Mouse (Mus musculus): ENCODE data around the gene Stk32c.
A peak's percentile ranks its signal among the peaks of the same experiment; 100 is the strongest.

The Stk32c gene

GRCm38 (mm10) chr7:139212754-139213745, at the start of gene Stk32c, which contains the start of gene Lrrc27:
Gene Stk32c, minus strand, starts transcription at chr7:139213307.
Gene Lrrc27, plus strand, starts transcription at chr7:139212988.
- peak; percentile 99 for DNase-seq (ENCODE audit: low spot score)

GRCm38 (mm10) chr7:139257752-139258542, 44.8 kb upstream of the Stk32c start:
- peak; percentile 93 for DNase-seq (ENCODE audit: low spot score)

GRCm38 (mm10) chr7:139254626-139255025, 41.5 kb upstream of the Stk32c start:
- DNase-seq (ENCODE audit: low spot score): no peak

GRCm38 (mm10) chr7:139253462-139253861, 40.4 kb upstream of the Stk32c start:
- no peak for DNase-seq (ENCODE audit: low spot score)

- DNase-seq (ENCODE audit: low spot score): peak; percentile 69
Measured at GRCm38 (mm10) chr7:139252986-139253385, 39.9 kb upstream of the Stk32c start.

GRCm38 (mm10) chr7:139252566-139252965, 39.5 kb upstream of the Stk32c start:
- no peak for DNase-seq (ENCODE audit: low spot score)

- DNase-seq (ENCODE audit: low spot score): peak; percentile 83
Measured at GRCm38 (mm10) chr7:139251881-139252301, 38.8 kb upstream of the Stk32c start.

GRCm38 (mm10) chr7:139249406-139250210, 36.5 kb upstream of the Stk32c start:
- DNase-seq (ENCODE audit: low spot score): no peak

- DNase-seq (ENCODE audit: low spot score): no peak
Measured at GRCm38 (mm10) chr7:139248615-139249405, 35.7 kb upstream of the Stk32c start.

GRCm38 (mm10) chr7:139247881-139248614, 34.9 kb upstream of the Stk32c start, which contains the start of gene Pwwp2b:
Gene Pwwp2b, plus strand, starts transcription at chr7:139248482.
- peak; percentile 83 for DNase-seq (ENCODE audit: low spot score)

- DNase-seq (ENCODE audit: low spot score): peak; percentile 55
Measured at GRCm38 (mm10) chr7:139246931-139247880, 34.1 kb upstream of the Stk32c start.

- DNase-seq (ENCODE audit: low spot score): no peak
Measured at GRCm38 (mm10) chr7:139246086-139246485, 33.0 kb upstream of the Stk32c start.

- no peak for DNase-seq (ENCODE audit: low spot score)
Measured at GRCm38 (mm10) chr7:139239432-139239831, 26.3 kb upstream of the Stk32c start.

- DNase-seq (ENCODE audit: low spot score): peak; percentile 34
Measured at GRCm38 (mm10) chr7:139235651-139236358, 22.7 kb upstream of the Stk32c start.

- peak; percentile 57 for DNase-seq (ENCODE audit: low spot score)
Measured at GRCm38 (mm10) chr7:139234426-139235188, 21.5 kb upstream of the Stk32c start.

GRCm38 (mm10) chr7:139233714-139234113, 20.6 kb upstream of the Stk32c start:
- DNase-seq (ENCODE audit: low spot score): peak; percentile 93

- no peak for DNase-seq (ENCODE audit: low spot score)
Measured at GRCm38 (mm10) chr7:139230241-139230640, 17.1 kb upstream of the Stk32c start.

Measured in lung, postnatal 25 days (tissue).